Mouse (Mus musculus): ENCODE measurements at regions not wholly inside any gene's neighbourhood (a gene's known extent, or its start where the extent isn't known, plus 50 kb on each side); places are given as distances from the start of the nearest gene placed in this dataset.

- TF ChIP-seq CTCF (IDR thresholded peaks at IDR 0.05; ENCODE audit: borderline replicate concordance, control insufficient read depth, extremely low read depth, insufficient read depth, low read length, poor library complexity), result no peak
- TF ChIP-seq POLR2A (IDR thresholded peaks at IDR 0.05; ENCODE audit: control insufficient read depth, extremely low read depth, insufficient read depth, low read length, poor library complexity), result no peak
These were observed 240.1 kb upstream of the Atp2b1 start for GRCm38 (mm10) chr10:98674131-98674530.
